Mouse (Mus musculus): ENCODE measurements at regions not wholly inside any gene's neighbourhood (a gene's known extent, or its start where the extent isn't known, plus 50 kb on each side); places are given as distances from the start of the nearest gene placed in this dataset.
A peak's percentile ranks its signal among the peaks of the same experiment; 100 is the strongest.

DNA sequence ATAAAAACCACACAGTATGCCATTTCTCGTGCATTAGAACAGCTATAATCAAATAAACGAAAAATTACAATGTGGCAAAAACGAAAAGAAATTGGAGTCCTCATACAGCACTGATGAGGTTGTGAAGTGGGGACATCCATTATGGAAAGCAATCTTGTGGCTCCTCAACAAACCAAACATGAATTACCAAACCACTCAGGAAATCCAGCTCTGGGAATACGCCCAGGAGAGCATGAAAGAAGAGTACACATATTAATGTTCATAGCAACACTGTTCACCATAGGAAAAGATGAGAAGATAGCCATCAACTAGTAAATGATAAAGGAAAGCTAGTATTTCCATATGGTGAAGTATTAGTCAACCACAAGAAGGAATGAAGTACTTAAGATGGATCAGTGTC lies 68.3 kb upstream of the Ptgfr start:
- Histone ChIP-seq H3K4me1 (ENCODE audit: control insufficient read depth, insufficient read depth, low read length) (peaks cover 7% of the 10 kb centered on the region; the same call in 1 of the 2 replicates), H3K9ac (ENCODE audit: low read depth, low read length) (no peak overlapping the region), H3K36me3 (ENCODE audit: control insufficient read depth, insufficient read depth, low read length) (no peaks in the 10 kb centered on the region), H3K27ac (ENCODE audit: low read length) (no peak overlapping the region), H3K27me3 (replicated peaks; ENCODE audit: control insufficient read depth, insufficient read depth, low read length) (no peaks in the 10 kb centered on the region), H3K4me3 (ENCODE audit: low read length) (no peak overlapping the region), H3K9me3 (ENCODE audit: control insufficient read depth, low read length) (no peaks in the 10 kb centered on the region), H3K4me2 (ENCODE audit: low read depth, low read length) (no peak overlapping the region)
- 88% methylated on average over 4 of the region's 4 CpGs for WGBS
- ATAC-seq, result no peak

DNA sequence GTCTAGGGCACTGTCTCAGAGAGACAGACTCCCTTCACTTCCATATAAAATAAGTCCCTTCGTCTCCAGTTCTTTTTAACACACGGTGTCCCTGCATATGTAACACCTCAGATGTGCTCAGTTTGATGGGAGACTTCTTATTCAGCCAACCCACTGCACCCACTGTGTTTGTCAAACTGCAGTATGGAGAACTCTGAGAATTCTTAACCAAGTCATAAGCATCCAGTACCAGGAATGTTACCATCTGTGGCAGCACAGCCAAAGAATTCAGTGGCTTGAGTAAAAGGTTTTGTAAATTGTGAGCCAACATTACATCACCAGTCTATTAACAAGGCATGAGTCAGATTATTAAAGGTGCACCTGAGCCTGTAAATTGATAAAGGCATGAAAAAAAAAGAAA lies 65.7 kb upstream of the Ptgfr start:
- Histone ChIP-seq H3K4me3 (ENCODE audit: low read length) (no peak overlapping the region), H3K27ac (ENCODE audit: low read length) (no peak overlapping the region), H3K4me2 (ENCODE audit: low read depth, low read length) (no peak overlapping the region), H3K4me1 (ENCODE audit: control insufficient read depth, insufficient read depth, low read length) (peaks cover 7% of the 10 kb centered on the region; the same call in 1 of the 2 replicates), H3K36me3 (ENCODE audit: control insufficient read depth, insufficient read depth, low read length) (no peaks in the 10 kb centered on the region), H3K9ac (ENCODE audit: low read depth, low read length) (no peak overlapping the region), H3K27me3 (replicated peaks; ENCODE audit: control insufficient read depth, insufficient read depth, low read length) (no peaks in the 10 kb centered on the region), H3K9me3 (ENCODE audit: control insufficient read depth, low read length) (no peaks in the 10 kb centered on the region)
- ATAC-seq, result no peak
- WGBS, result 58% methylated on average over 2 of the region's 2 CpGs

DNA sequence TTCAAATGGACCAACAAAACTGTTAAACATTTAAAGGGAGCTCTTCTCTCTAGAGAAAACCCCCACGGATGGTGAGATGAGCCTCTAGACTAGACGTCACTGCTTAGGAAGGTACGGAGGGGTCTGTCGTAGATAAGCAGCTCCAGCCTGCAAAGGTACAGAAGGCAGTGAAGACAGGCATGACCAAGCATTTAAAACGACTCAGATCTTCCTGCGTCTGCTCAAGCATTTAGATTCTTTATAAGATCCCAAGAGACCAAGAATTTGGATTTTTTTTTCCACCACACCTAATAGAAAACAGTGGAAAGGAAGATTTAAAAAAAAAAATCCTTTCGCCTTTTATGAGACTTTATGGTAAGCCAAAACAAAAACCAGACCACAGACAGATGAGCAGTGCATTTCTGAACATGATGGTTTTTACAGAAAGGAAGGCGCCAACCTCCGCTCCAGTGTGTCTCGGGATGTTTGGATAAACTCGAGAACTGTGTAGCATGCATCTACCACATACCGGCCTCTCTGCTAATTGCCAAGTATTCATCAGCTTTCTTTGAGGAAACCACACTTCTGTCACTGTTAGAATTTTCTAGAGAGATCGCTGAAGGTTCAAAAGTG lies 64.9 kb upstream of the Ptgfr start:
- Histone ChIP-seq H3K4me3 (ENCODE audit: low read length) (no peak overlapping the region), H3K36me3 (ENCODE audit: control insufficient read depth, insufficient read depth, low read length) (no peaks in the 10 kb centered on the region), H3K27me3 (replicated peaks; ENCODE audit: control insufficient read depth, insufficient read depth, low read length) (no peaks in the 10 kb centered on the region), H3K9ac (ENCODE audit: low read depth, low read length) (no peak overlapping the region), H3K27ac (ENCODE audit: low read length) (no peak overlapping the region), H3K9me3 (ENCODE audit: control insufficient read depth, low read length) (no peaks in the 10 kb centered on the region), H3K4me2 (ENCODE audit: low read depth, low read length) (no peak overlapping the region), H3K4me1 (ENCODE audit: control insufficient read depth, insufficient read depth, low read length) (peaks cover 7% of the 10 kb centered on the region; the same call in 1 of the 2 replicates)
- 59% methylated on average over 13 of the region's 13 CpGs for WGBS
- ATAC-seq, result no peak

DNA sequence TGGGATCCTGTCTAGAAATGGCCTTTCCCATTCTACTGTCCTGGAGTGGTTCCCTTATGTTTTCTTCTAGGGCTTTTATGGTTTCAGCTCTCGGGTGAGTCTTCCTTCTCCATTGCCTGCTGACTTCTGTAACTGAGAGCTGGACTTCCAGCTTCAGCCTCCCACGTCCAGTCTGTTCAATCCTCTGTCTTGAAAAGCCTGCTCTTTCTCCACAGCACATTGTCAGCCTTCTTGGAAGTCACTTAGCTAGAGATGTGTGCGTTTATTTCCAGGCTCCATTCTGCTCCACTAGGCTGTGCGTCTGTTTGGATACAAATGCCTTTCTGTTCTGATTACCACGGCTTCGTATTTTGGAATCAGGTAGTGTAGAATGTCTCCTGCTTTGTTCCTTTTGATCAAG lies 62.2 kb upstream of the Ptgfr start:
- peaks cover 7% of the 10 kb centered on the region; the same call in 1 of the 2 replicates for H3K4me1 ChIP-seq (ENCODE audit: control insufficient read depth, insufficient read depth, low read length)
- no peak for ATAC-seq

DNA sequence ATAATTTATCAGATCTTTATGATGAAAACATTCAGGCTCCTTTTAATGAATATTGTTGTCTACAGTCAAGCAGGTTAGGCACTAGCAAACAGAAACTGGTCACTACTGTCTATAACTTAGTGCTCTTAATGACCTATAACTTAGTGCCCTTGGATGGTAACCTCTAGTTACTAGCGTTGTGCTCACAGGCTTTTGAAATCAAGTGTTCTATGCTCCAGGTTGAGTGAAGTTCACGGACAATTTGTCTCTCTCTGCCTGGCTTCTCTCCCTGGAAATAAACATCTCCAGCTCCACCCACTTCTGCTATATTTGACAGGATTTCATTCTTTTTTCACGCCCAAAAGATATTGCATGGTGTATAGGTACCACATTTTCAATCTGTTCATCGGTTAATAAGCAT lies 61.7 kb upstream of the Ptgfr start:
- Histone ChIP-seq H3K27me3 (replicated peaks; ENCODE audit: control insufficient read depth, insufficient read depth, low read length) (no peaks in the 10 kb centered on the region), H3K9ac (ENCODE audit: low read depth, low read length) (no peak overlapping the region), H3K4me1 (ENCODE audit: control insufficient read depth, insufficient read depth, low read length) (peaks cover 7% of the 10 kb centered on the region; the same call in 1 of the 2 replicates), H3K27ac (ENCODE audit: low read length) (no peak overlapping the region), H3K4me2 (ENCODE audit: low read depth, low read length) (no peak overlapping the region), H3K36me3 (ENCODE audit: control insufficient read depth, insufficient read depth, low read length) (no peaks in the 10 kb centered on the region), H3K9me3 (ENCODE audit: control insufficient read depth, low read length) (no peaks in the 10 kb centered on the region), H3K4me3 (ENCODE audit: low read length) (no peak overlapping the region)
- 71% methylated on average over 4 of the region's 4 CpGs for WGBS
- ATAC-seq, result no peak

More for the DNA sequence above, 62.2 kb upstream of the Ptgfr start:
- H3K9me3 ChIP-seq (ENCODE audit: control insufficient read depth, low read length), result no peaks in the 10 kb centered on the region
- H3K36me3 ChIP-seq (ENCODE audit: control insufficient read depth, insufficient read depth, low read length), result no peaks in the 10 kb centered on the region
- no peak overlapping the region for H3K4me2 ChIP-seq (ENCODE audit: low read depth, low read length)
- no peak overlapping the region for H3K4me3 ChIP-seq (ENCODE audit: low read length)
- no peaks in the 10 kb centered on the region for H3K27me3 ChIP-seq (replicated peaks; ENCODE audit: control insufficient read depth, insufficient read depth, low read length)
- H3K9ac ChIP-seq (ENCODE audit: low read depth, low read length), result no peak overlapping the region
- H3K27ac ChIP-seq (ENCODE audit: low read length), result no peak overlapping the region
- 75% methylated on average over 6 of the region's 6 CpGs for WGBS

DNA sequence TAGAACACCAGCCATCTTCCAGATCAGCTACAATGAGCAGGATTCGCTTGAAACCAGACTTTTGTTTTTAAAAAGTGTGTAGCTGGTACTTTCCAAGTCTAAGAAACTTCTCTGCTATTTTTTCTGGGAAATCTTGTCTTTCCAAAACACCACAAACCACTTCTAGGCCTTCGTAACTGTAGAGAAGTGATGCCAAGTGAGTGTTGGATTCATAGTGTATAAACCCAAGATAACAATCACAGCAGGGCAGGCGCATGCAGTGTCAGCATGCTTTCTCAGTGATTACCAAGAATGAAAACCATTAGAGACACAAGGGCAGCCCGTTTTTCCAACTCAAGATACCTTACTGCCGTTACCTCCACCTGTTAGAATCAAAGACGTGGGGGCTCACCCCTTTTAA lies 58.9 kb upstream of the Ptgfr start:
- Histone ChIP-seq H3K27me3 (replicated peaks; ENCODE audit: control insufficient read depth, insufficient read depth, low read length) (no peaks in the 10 kb centered on the region), H3K36me3 (ENCODE audit: control insufficient read depth, insufficient read depth, low read length) (no peaks in the 10 kb centered on the region), H3K27ac (ENCODE audit: low read length) (no peak overlapping the region), H3K9me3 (ENCODE audit: control insufficient read depth, low read length) (no peaks in the 10 kb centered on the region), H3K4me3 (ENCODE audit: low read length) (no peak overlapping the region), H3K4me1 (ENCODE audit: control insufficient read depth, insufficient read depth, low read length) (0 out of 2 replicates have a peak, but pooled peaks cover 3% of the 10 kb centered on the region), H3K9ac (ENCODE audit: low read depth, low read length) (no peak overlapping the region), H3K4me2 (ENCODE audit: low read depth, low read length) (no peak overlapping the region)
- 91% methylated on average over 6 of the region's 6 CpGs for WGBS
- no peak for ATAC-seq

DNA sequence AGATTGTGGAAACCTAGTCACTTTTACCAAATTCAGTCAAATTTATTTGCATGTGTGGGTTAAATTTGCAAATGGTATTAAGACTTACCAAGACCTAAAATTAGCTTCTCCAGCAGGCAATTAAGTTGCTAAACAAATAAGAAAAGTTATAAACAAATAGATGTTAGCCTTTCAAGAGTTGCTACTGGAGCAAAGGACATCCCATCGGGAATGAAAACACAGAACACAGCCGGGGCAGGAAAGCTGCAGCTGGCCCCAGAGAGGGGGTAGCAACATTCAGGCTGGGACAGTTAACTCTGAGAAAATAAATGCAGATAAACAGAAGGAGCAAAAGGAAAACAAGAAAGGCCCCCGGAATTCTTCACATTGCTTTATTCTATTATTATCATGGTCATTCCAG lies 57.3 kb upstream of the Ptgfr start:
- Histone ChIP-seq H3K36me3 (ENCODE audit: control insufficient read depth, insufficient read depth, low read length) (no peaks in the 10 kb centered on the region), H3K9me3 (ENCODE audit: control insufficient read depth, low read length) (no peaks in the 10 kb centered on the region), H3K27me3 (replicated peaks; ENCODE audit: control insufficient read depth, insufficient read depth, low read length) (no peaks in the 10 kb centered on the region), H3K4me3 (ENCODE audit: low read length) (no peak overlapping the region), H3K9ac (ENCODE audit: low read depth, low read length) (no peak overlapping the region), H3K4me1 (ENCODE audit: control insufficient read depth, insufficient read depth, low read length) (peaks cover 13% of the 10 kb centered on the region), H3K4me2 (ENCODE audit: low read depth, low read length) (no peak overlapping the region), H3K27ac (ENCODE audit: low read length) (no peak overlapping the region)
- WGBS, result 39% methylated on average over 3 of the region's 3 CpGs
- no peak for ATAC-seq

DNA sequence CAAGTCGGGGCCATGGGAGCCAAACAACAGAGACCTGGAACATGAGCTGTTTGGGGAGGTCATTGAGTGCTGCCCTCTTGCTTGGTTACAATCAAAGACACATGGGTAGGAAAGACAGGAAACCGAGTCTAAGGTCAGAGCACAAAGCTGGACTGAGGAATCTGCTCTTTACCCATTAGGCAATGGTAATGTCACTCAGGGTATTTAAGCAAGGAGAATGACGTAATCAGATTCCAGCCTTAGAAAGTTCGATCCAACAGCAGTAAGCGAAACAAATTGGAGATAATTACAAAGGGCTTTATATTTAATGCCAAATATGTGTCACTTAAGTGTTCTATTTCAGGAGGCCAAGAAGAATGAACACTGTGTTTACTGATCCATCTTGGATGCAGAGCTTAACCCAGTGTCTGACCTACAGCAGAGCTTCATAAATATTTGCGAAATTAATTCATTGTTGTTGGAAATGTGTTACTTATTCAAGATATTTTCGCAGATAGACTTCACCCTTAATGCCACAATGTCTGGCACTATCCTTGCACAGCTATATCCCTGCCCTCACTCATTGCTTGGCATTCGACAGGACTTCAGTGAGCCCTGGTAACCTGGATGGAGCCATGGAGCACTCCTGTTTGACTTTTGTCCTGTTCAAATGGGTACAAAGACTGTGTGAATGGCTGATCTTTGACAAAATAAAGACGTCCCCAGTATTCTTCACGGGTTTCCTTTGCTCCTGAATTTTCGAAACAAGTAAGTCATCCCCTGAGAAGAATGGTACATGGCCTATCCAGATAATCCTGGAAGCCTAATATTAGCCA lies 56.2 kb upstream of the Ptgfr start:
- 75% methylated on average over 11 of the region's 11 CpGs for WGBS
- no peak for ATAC-seq
- no peaks in the 10 kb centered on the region for H3K9me3 ChIP-seq (ENCODE audit: control insufficient read depth, low read length)
- H3K4me3 ChIP-seq (ENCODE audit: low read length), result no peak overlapping the region
- peaks cover 13% of the 10 kb centered on the region for H3K4me1 ChIP-seq (ENCODE audit: control insufficient read depth, insufficient read depth, low read length)
- H3K4me2 ChIP-seq (ENCODE audit: low read depth, low read length), result no peak overlapping the region
- no peak overlapping the region for H3K9ac ChIP-seq (ENCODE audit: low read depth, low read length)
- H3K27ac ChIP-seq (ENCODE audit: low read length), result no peak overlapping the region
- H3K27me3 ChIP-seq (replicated peaks; ENCODE audit: control insufficient read depth, insufficient read depth, low read length), result no peaks in the 10 kb centered on the region
- H3K36me3 ChIP-seq (ENCODE audit: control insufficient read depth, insufficient read depth, low read length), result no peaks in the 10 kb centered on the region

DNA sequence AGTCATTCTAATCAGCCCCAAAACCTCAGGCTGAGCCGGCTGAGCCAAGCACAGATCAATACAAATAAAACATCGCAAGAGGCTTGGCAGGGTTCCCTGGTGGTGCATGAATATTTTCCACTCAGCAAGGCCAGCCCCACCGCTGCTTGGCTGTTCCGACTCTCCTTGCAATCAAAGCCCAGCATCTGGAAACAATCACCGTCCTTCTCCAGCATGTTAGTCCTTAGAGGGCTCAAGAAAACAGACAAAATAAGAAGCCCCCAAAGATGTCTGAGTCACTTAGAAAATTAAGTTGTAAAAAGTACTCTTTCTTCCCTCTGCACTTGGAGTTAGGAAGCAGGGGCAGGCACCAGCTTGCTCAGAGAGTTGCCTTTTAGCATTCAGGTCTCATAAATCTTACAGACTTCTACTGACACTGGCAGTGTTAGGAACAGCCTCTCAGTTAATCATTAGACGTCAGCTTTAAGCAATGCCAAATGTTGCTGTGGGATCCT lies 54.4 kb upstream of the Ptgfr start:
- H3K9ac ChIP-seq (ENCODE audit: low read depth, low read length), result no peak overlapping the region
- H3K9me3 ChIP-seq (ENCODE audit: control insufficient read depth, low read length), result no peaks in the 10 kb centered on the region
- peaks cover 13% of the 10 kb centered on the region for H3K4me1 ChIP-seq (ENCODE audit: control insufficient read depth, insufficient read depth, low read length)
- ATAC-seq, result peak; percentile 83
- H3K4me3 ChIP-seq (ENCODE audit: low read length), result no peak overlapping the region
- no peaks in the 10 kb centered on the region for H3K27me3 ChIP-seq (replicated peaks; ENCODE audit: control insufficient read depth, insufficient read depth, low read length)
- no peaks in the 10 kb centered on the region for H3K36me3 ChIP-seq (ENCODE audit: control insufficient read depth, insufficient read depth, low read length)
- peak overlapping the region; percentile 55 for H3K27ac ChIP-seq (ENCODE audit: low read length)
- 5% methylated on average over 6 of the region's 6 CpGs for WGBS
- H3K4me2 ChIP-seq (ENCODE audit: low read depth, low read length), result no peak overlapping the region
